Mouse (Mus musculus): Measurements from ENCODE around the gene Os9. TPM values are rescaled to one million over a fixed set of nuclear protein-coding genes. Genes with fewer than 3 reads are reported as not detected.
"Not testable (repeated sequence)": the region's sequence is repeated elsewhere in the genome, so short reads cannot be mapped to it uniquely, and the experiment has no call there.

Os9 gene
- polyA plus RNA-seq, 1 experiment, result 114 TPM

DNA sequence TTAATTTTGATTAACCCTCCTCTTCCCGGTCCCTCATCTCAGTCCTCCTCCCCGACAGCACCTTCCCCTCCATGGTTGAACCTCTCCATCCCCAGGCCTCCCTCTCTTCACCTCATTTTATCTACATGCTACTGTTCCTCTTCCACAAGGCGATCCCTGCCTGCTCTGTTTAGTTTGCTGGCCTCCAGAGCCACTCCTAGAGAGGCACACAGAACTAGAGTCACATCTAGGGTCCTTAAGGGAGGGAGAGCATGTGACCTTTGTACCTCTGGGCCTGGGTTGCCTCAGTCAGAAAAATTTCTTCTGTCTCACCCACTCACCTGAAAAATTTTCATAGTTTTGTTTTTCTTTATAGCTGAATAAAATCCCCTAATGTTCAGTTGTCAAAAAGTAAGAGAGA, 17.0 kb upstream of the Os9 start:
- Histone ChIP-seq H3K4me1 (ENCODE audit: control insufficient read depth, insufficient read depth, low read length) (peaks cover 6% of the 10 kb centered on the region; the same call in 1 of the 2 replicates), H3K27me3 (replicated peaks; ENCODE audit: control insufficient read depth, insufficient read depth, low read length) (no peaks in the 10 kb centered on the region), H3K27ac (ENCODE audit: insufficient read depth, low read depth, low read length) (no peak overlapping the region), H3K36me3 (ENCODE audit: control insufficient read depth, insufficient read depth, low read length) (no peaks in the 10 kb centered on the region), H3K4me3 (ENCODE audit: insufficient read depth, low read depth, low read length) (no peak overlapping the region)
- 84% methylated on average over 3 of the region's 3 CpGs for WGBS
- TF ChIP-seq CTCF (conservative IDR thresholded peaks at IDR 0.05; ENCODE audit: insufficient read depth, insufficient read length, low read depth, low read length) (no peak), POLR2A (IDR thresholded peaks at IDR 0.05; ENCODE audit: low read depth, low read length) (no peak)
- no peak for DNase-seq

DNA sequence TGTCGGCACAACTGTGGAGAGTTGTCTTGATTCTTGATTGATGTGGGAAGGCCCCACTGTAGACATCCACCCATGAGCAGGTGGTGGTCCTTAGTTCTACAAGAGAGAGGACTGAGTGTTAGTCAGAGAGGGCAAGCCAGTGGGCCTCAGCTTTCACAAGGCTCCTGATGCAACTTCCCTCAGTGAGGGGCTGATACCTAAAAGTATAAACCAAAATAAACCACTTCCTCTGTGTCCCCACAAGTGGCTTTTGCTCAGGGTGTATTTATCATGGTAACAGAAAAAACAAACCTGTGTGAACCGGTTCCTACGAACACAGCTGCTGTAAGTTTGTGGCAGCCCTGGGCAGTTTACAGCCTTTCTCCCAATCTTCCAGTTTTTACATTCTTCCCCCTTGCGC, 15.6 kb upstream of the Os9 start:
- H3K4me1 ChIP-seq (ENCODE audit: control insufficient read depth, insufficient read depth, low read length), result peaks cover 6% of the 10 kb centered on the region; the same call in 1 of the 2 replicates
- no peak for DNase-seq
- no peak overlapping the region for H3K27ac ChIP-seq (ENCODE audit: insufficient read depth, low read depth, low read length)
- TF ChIP-seq POLR2A (IDR thresholded peaks at IDR 0.05; ENCODE audit: low read depth, low read length) (no peak), CTCF (conservative IDR thresholded peaks at IDR 0.05; ENCODE audit: insufficient read depth, insufficient read length, low read depth, low read length) (no peak)
- WGBS, result 75% methylated on average over 4 of the region's 4 CpGs
- no peaks in the 10 kb centered on the region for H3K36me3 ChIP-seq (ENCODE audit: control insufficient read depth, insufficient read depth, low read length)
- H3K27me3 ChIP-seq (replicated peaks; ENCODE audit: control insufficient read depth, insufficient read depth, low read length), result no peaks in the 10 kb centered on the region
- H3K4me3 ChIP-seq (ENCODE audit: insufficient read depth, low read depth, low read length), result no peak overlapping the region

- DNase-seq, result no peak
- Histone ChIP-seq H3K36me3 (ENCODE audit: control insufficient read depth, insufficient read depth, low read length) (no peaks in the 10 kb centered on the region), H3K27me3 (replicated peaks; ENCODE audit: control insufficient read depth, insufficient read depth, low read length) (no peaks in the 10 kb centered on the region), H3K4me1 (ENCODE audit: control insufficient read depth, insufficient read depth, low read length) (peaks cover 6% of the 10 kb centered on the region; the same call in 1 of the 2 replicates), H3K4me3 (ENCODE audit: insufficient read depth, low read depth, low read length) (no peak overlapping the region), H3K27ac (ENCODE audit: insufficient read depth, low read depth, low read length) (no peak overlapping the region)
- WGBS, result 67% methylated on average over 8 of the region's 8 CpGs
- TF ChIP-seq CTCF (conservative IDR thresholded peaks at IDR 0.05; ENCODE audit: insufficient read depth, insufficient read length, low read depth, low read length), result no peak
- TF ChIP-seq POLR2A (IDR thresholded peaks at IDR 0.05; ENCODE audit: low read depth, low read length), result no peak
Observed at GRCm38 (mm10) chr10:127135118-127135836, 14.3 kb upstream of the Os9 start.

- DNase-seq, result peak; percentile 49
- H3K4me1 ChIP-seq (ENCODE audit: control insufficient read depth, insufficient read depth, low read length); H3K36me3 ChIP-seq (ENCODE audit: control insufficient read depth, insufficient read depth, low read length); H3K4me3 ChIP-seq (ENCODE audit: insufficient read depth, low read depth, low read length); H3K27me3 ChIP-seq (replicated peaks; ENCODE audit: control insufficient read depth, insufficient read depth, low read length); H3K27ac ChIP-seq (ENCODE audit: insufficient read depth, low read depth, low read length): not testable (repeated sequence)
- 89% methylated on average over 3 of the region's 3 CpGs for WGBS
- TF ChIP-seq CTCF (conservative IDR thresholded peaks at IDR 0.05; ENCODE audit: insufficient read depth, insufficient read length, low read depth, low read length), result peak; percentile 63
Observed at GRCm38 (mm10) chr10:127134394-127135035, 13.6 kb upstream of the Os9 start.

DNA sequence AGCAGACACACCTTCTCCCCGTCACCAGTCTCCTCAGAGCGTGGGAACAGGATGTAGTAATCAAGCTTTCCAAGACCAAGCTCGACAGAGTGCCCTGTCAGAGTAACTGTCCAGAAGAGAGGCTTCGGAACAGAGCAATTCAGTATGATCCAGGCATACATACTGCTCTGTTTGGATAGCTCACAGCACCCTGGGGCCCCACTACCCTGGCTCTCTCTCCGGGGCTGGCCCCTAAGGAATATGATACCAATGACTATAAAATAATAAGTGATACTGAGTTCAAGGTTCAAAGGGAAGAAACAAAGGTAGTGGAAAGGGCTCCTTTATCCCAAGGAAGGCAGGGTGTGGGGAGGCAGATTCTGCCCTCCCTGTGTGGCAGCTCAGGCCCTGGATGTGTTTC, 11.5 kb upstream of the Os9 start:
- no peak overlapping the region for H3K27ac ChIP-seq (ENCODE audit: insufficient read depth, low read depth, low read length)
- H3K27me3 ChIP-seq (replicated peaks; ENCODE audit: control insufficient read depth, insufficient read depth, low read length), result no peaks in the 10 kb centered on the region
- no peaks in the 10 kb centered on the region for H3K36me3 ChIP-seq (ENCODE audit: control insufficient read depth, insufficient read depth, low read length)
- no peak for DNase-seq
- TF ChIP-seq CTCF (conservative IDR thresholded peaks at IDR 0.05; ENCODE audit: insufficient read depth, insufficient read length, low read depth, low read length) (no peak), POLR2A (IDR thresholded peaks at IDR 0.05; ENCODE audit: low read depth, low read length) (no peak)
- H3K4me3 ChIP-seq (ENCODE audit: insufficient read depth, low read depth, low read length), result no peak overlapping the region
- WGBS, result 66% methylated on average over 5 of the region's 5 CpGs
- H3K4me1 ChIP-seq (ENCODE audit: control insufficient read depth, insufficient read depth, low read length), result no peaks in the 10 kb centered on the region

DNA sequence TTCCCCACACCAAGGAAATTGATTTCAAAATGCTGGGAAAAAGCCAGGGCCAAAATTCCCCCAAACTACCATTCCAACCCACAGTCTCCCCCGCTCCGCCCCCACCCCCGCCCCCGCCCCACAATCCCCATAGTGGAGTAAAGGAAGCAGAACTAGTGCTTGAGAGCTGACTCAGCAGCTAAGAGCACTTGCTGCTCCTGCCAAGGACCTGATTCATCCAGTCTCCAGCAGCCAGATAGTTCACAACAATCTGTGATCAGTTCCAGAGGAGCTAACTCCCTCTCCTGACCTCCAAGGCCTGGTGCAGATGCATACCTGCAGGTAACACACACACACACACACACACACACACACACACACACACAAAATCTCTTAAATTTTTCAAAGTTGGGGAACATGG, 8.5 kb upstream of the Os9 start:
- DNase-seq, result no peak
- Histone ChIP-seq H3K27ac (ENCODE audit: insufficient read depth, low read depth, low read length) (no peak overlapping the region), H3K4me1 (ENCODE audit: control insufficient read depth, insufficient read depth, low read length) (no peaks in the 10 kb centered on the region), H3K4me3 (ENCODE audit: insufficient read depth, low read depth, low read length) (no peak overlapping the region), H3K27me3 (replicated peaks; ENCODE audit: control insufficient read depth, insufficient read depth, low read length) (no peaks in the 10 kb centered on the region), H3K36me3 (ENCODE audit: control insufficient read depth, insufficient read depth, low read length) (no peaks in the 10 kb centered on the region)
- WGBS, result 52% methylated on average over 4 of the region's 4 CpGs
- TF ChIP-seq CTCF (conservative IDR thresholded peaks at IDR 0.05; ENCODE audit: insufficient read depth, insufficient read length, low read depth, low read length) (no peak), POLR2A (IDR thresholded peaks at IDR 0.05; ENCODE audit: low read depth, low read length) (no peak)

- 71% methylated on average over 7 of the region's 7 CpGs for WGBS
- DNase-seq, result no peak
- no peaks in the 10 kb centered on the region for H3K27me3 ChIP-seq (replicated peaks; ENCODE audit: control insufficient read depth, insufficient read depth, low read length)
- TF ChIP-seq CTCF (conservative IDR thresholded peaks at IDR 0.05; ENCODE audit: insufficient read depth, insufficient read length, low read depth, low read length), result no peak
- no peak for TF ChIP-seq POLR2A (IDR thresholded peaks at IDR 0.05; ENCODE audit: low read depth, low read length)
- H3K36me3 ChIP-seq (ENCODE audit: control insufficient read depth, insufficient read depth, low read length), result no peaks in the 10 kb centered on the region
- H3K4me1 ChIP-seq (ENCODE audit: control insufficient read depth, insufficient read depth, low read length), result 0 out of 2 replicates have a peak, but pooled peaks cover 2% of the 10 kb centered on the region
- no peak overlapping the region for H3K27ac ChIP-seq (ENCODE audit: insufficient read depth, low read depth, low read length)
- H3K4me3 ChIP-seq (ENCODE audit: insufficient read depth, low read depth, low read length), result no peak overlapping the region
Observed at GRCm38 (mm10) chr10:127127711-127128279, 6.9 kb upstream of the Os9 start.
